Mouse (Mus musculus) c-Kit-positive CD71-positive TER-119-positive erythroid progenitor cells, embryonic 14.5 days (primary cell): ENCODE measurements around the gene Hoxa5.

Experiments
- DNase-seq: peaks from one replicate; pipeline ENCODE4 v3.0.0-alpha.2; 2013; ENCODE audit warnings: low spot score

The Hoxa5 gene

DNA sequence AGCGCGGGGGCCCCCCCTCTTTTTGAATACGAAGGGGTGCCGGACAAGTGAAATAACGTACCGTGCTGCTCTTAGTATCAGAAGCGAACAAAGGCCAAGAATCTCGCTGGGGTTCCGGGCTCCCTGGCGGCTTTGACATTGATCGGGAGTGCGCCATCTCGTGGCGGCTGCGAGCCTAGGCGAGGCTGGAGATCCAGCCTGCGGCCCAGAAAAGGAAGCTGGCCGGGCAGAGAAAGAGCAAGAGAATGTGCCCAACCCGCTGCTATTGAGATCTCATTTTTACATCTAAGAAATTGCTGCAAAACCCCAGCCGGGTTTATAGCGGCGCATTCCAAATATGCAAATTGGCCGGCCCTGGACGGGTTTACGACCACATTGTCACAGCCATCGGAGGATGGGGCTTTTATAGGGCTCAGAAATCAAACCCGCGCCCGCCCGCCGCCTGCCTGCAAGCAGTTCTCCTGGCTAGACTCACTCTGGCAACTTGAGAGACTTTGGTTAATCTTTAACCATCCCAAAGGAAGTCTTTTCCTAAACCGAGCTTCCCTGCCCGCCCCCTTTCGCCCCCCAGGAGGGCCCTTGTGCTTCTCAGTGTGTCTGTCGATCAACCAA is 36.1 kb upstream of the Hoxa5 start, which contains the start of gene Hoxa10:
Gene Hoxa10 (minus strand): TSS at position 466 of the 612 bp plus-strand sequence.
- peak; percentile 25 for DNase-seq

- DNase-seq, result no peak
Measured at GRCm38 (mm10) chr6:52239625-52240388, 35.4 kb upstream of the Hoxa5 start.

GRCm38 (mm10) chr6:52238976-52239375 is 34.6 kb upstream of the Hoxa5 start:
- no peak for DNase-seq

DNA sequence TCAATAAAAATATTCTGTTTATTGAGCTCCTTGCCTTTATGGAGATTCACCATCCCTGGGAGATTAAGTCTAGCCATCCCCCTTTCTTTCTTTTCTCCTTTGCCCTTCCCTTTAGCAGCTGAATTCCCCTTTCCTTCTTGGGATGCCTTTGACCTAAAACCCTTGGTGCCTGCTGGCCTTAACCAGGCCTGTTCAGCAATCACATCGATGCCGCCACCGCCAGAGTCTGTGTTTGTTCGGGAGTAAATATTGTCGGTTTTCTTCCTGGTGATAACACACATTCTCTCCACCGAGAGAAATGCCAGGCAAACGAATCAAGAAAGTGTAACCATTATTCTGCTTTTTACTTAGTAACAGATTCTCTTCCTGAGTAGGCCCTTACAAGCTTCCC is 33.8 kb upstream of the Hoxa5 start:
- DNase-seq, result no peak

GRCm38 (mm10) chr6:52237346-52238154 is 33.2 kb upstream of the Hoxa5 start:
- DNase-seq, result no peak

GRCm38 (mm10) chr6:52236806-52237205 is 32.4 kb upstream of the Hoxa5 start:
- DNase-seq, result no peak

GRCm38 (mm10) chr6:52235866-52236265 is 31.5 kb upstream of the Hoxa5 start:
- DNase-seq, result no peak

GRCm38 (mm10) chr6:52235267-52235666 is 30.9 kb upstream of the Hoxa5 start:
- no peak for DNase-seq

- DNase-seq, result no peak
Measured at GRCm38 (mm10) chr6:52234428-52235140, 30.2 kb upstream of the Hoxa5 start.

- DNase-seq, result no peak
Measured at GRCm38 (mm10) chr6:52233546-52234427, 29.4 kb upstream of the Hoxa5 start.

DNA sequence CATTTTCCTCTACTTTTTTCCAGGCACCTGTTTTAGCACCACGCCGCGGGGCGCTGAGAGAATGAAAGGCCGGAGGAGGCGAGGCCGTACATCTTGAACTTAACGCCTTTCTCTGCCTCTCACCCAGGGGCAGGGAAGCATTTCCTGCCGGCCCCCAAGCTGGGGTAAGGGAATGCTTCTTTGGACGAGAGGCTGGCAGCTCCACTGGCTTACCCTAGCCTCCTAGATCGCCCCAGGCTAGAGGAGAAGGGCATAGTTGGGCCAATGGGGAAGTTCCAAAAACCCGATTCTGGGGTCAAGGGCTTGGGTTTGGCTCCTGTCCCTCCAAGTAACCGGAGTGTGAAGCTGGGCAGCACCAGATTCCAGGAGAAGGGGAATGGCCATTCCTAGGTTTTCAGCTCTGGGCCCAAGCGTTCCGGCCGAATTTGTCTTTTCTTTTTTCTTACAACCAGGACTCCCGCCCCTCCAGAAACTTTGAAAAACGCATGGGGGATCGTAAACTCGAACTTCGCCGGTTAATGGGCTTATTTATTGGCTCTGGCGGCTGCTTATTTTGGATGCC is 28.7 kb upstream of the Hoxa5 start:
- no peak for DNase-seq

DNA sequence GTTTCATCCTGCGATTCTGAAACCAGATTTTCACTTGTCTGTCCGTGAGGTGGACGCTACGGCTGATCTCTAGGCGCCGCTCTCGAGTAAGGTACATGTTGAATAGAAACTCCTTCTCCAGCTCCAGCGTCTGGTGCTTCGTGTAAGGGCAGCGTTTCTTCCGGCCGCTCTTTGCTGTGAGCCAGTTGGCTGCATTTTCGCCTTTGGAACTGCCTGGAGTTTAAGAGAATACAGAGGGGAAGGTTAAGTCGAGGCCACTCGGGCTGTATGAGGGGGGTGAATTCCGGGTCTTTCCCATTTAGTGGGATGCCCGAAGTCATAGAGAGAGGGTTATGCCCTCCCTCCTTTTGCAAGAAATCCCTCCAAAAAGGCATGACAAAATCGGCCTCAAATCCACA is 28.2 kb upstream of the Hoxa5 start:
- no peak for DNase-seq

DNA sequence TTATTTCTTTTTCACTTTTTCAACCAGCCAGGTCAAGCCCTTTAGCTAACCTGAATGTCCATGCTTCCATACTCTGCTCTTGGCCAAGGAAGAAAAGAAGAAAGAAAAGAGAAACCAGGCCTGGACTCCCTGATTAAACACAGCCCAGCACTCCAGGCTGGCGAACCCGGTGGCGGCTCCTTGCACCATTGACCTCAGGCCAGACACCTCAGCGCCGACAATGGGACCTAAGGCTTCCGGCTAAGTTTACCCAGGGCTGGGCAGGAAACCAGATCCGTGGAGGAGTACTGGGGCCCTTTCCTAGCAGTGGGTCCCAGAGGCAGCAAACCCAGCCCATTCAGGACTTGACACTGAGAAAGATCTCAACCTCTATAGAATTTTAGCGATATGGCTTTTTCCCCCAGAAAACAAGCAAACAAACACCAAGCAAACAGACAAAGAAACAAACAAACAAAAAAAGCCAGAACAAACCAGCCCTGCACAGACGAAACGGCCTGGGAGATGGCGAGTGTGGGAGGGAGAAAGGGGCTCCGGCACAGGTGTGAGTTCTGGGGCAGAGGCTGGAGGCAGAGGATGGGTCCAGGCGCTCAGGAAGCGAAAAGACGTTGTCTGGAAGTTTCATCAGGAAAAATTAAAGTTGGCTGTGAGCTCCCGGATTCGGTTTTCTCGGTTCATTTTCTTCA is 27.6 kb upstream of the Hoxa5 start:
- DNase-seq, result no peak

DNA sequence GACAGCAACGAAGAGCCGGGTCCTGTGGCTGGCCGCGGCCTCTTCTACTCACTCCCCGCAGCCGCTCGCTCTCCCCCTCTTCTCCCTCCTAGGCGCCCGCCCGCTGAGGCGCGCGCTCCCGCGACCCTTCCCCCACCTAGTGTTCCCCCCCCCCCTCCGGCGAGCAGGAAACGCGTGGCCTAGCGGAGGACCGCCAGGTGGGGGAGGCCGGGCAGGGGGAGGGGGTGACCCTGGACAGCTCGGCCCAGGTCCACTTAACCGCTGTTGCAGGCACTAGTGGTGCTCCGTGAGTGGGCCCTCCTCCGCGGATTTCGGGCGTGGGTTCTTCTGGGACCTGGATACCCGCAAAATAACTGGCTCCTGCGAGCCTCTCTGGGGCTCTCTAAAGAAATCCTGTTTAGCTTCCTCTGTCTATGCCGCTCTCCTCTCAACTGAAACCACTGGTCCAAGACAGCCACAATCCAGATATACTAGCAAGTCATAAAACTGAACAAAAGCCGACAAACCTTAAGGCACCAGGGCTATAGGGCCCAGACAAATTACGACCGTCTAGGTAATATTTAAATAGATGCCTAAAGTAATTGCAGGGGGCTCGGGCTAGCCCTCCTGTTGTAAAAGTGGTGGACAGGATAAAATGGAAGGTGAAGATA is 26.3 kb upstream of the Hoxa5 start, which contains the start of gene Hoxa9:
Gene Hoxa9 (minus strand): TSS at position 574 of the 650 bp plus-strand sequence.
- no peak for DNase-seq

GRCm38 (mm10) chr6:52229558-52230416 is 25.4 kb upstream of the Hoxa5 start:
- no peak for DNase-seq

DNA sequence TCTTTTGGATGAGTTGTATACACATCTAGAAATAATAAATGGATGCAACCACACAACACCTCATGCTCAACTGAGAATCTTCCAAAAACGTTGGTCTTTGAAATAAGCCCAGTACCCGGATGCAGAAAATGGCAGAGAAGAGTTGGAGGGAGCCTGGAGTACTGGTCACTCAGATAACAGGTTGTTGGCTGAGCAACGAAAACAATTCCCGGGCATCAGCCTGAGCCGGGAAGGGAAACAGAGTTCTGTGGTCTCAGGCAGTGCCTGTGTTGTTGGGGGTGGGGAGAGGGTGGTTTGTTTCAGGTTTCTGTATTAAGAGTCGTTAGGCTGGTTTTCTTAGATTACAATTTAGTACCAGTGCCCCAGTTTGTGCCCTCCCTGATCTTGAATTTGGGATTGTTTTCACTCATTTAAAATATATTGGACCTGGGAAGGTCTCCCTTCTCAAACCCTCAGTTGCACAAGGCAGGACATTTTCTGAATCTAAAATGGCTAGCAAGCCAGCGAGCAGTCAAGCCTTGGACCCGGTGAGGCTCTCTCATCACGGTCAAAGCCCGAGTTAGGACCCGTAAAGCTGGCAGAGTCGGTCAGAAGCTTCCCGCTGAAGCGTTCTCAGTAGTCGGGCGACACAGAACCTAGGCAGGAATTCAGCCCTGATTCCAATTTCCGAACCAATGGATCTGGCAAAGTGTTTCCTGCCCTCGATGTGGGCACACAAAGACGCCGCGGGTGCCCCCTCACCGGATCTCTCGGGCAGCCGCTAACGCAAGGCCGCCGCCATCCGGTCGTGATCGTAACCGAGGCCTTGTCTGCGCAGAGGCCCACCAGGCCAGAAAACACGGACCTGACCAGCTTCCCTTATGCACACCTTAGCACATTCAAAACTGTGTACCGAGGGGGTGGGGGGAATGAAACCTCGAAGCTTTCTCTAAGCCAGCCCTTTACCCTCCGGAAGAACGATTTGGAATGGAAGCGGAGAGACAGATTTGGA is 24.4 kb upstream of the Hoxa5 start:
- DNase-seq, result no peak

DNA sequence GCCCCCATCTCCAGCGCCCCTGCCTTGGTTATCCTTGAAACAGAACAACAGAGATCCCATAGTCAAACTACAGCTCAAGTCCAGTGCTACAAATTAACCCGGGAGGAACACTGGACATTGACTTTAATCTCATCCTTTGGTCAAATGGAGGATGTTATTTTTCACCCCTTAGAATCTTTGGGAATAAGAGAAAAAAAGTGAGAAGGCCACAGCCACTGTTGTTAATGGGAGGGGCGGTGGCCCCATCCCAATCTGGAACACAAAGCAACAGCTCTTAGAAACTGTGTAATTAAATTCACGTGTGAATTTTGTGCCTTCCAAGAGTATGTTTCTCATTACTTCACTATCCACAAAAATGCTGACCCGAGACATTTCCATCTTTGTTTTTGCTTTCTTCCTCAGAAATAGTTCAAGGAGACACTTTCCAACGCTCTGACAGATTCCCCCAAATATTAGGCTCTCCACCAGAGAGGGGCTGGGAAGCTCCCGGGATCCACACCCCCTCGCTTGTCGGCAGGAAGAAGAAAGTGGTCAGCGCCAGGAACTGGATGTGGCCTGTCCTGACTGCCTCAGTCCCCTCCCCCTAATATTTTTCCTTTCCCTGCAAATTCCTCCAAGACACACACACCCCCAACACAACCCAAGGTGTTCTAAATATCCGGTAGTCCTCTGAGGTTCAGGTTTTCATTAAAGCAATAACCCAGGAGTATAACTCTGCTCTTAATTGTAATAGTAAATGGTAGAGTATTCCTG is 23.3 kb upstream of the Hoxa5 start:
- DNase-seq, result no peak
